Mouse (Mus musculus) R1 (cell line): ENCODE results near the gene Ppp1r2.

ENCODE experiments used
- DNase-seq: peaks from one replicate; pipeline ENCODE4 v3.0.0-alpha.2; 2018; ENCODE audit warnings: low read depth, low spot score

The Ppp1r2 gene

GRCm38 (mm10) chr16:31290751-31291365 lies 15.8 kb upstream of the Ppp1r2 start:
- DNase-seq, result peak; percentile 52

- no peak for DNase-seq
These were observed 15.2 kb upstream of the Ppp1r2 start for GRCm38 (mm10) chr16:31290281-31290680.

- DNase-seq, result no peak
These were observed 12.6 kb upstream of the Ppp1r2 start for GRCm38 (mm10) chr16:31287712-31288111.

GRCm38 (mm10) chr16:31286801-31287488 lies 11.9 kb upstream of the Ppp1r2 start:
- DNase-seq, result no peak

- DNase-seq, result no peak
These were observed 6.9 kb upstream of the Ppp1r2 start for GRCm38 (mm10) chr16:31281981-31282380.

GRCm38 (mm10) chr16:31280176-31280575 lies 5.1 kb upstream of the Ppp1r2 start:
- no peak for DNase-seq

GRCm38 (mm10) chr16:31278581-31278980 lies 3.5 kb upstream of the Ppp1r2 start:
- no peak for DNase-seq

GRCm38 (mm10) chr16:31278081-31278480 lies 3.0 kb upstream of the Ppp1r2 start:
- DNase-seq, result no peak

- no peak for DNase-seq
These were observed 1.9 kb upstream of the Ppp1r2 start for GRCm38 (mm10) chr16:31276962-31277361.

- no peak for DNase-seq
These were observed 1.5 kb upstream of the Ppp1r2 start for GRCm38 (mm10) chr16:31276539-31276938.

GRCm38 (mm10) chr16:31274084-31274483 lies 993 bp downstream of the Ppp1r2 start:
- no peak for DNase-seq

- DNase-seq, result no peak
These were observed 8.4 kb downstream of the Ppp1r2 start for GRCm38 (mm10) chr16:31266692-31267091.

- peak; percentile 78 for DNase-seq
These were observed 18.9 kb downstream of the Ppp1r2 start for GRCm38 (mm10) chr16:31256151-31256550.

GRCm38 (mm10) chr16:31255685-31256084 lies 19.4 kb downstream of the Ppp1r2 start:
- DNase-seq, result no peak

- no peak for DNase-seq
These were observed 25.7 kb downstream of the Ppp1r2 start for GRCm38 (mm10) chr16:31249401-31249800.

- DNase-seq, result no peak
These were observed 26.4 kb downstream of the Ppp1r2 start for GRCm38 (mm10) chr16:31248717-31249116.

- no peak for DNase-seq
These were observed 27.6 kb downstream of the Ppp1r2 start for GRCm38 (mm10) chr16:31247442-31247841.

- no peak for DNase-seq
These were observed 31.0 kb downstream of the Ppp1r2 start for GRCm38 (mm10) chr16:31244053-31244452.

- no peak for DNase-seq
These were observed 33.6 kb downstream of the Ppp1r2 start for GRCm38 (mm10) chr16:31241433-31241832.

GRCm38 (mm10) chr16:31240569-31240968 lies 34.5 kb downstream of the Ppp1r2 start:
- DNase-seq, result no peak

GRCm38 (mm10) chr16:31238281-31238680 lies 36.8 kb downstream of the Ppp1r2 start:
- no peak for DNase-seq

- DNase-seq, result peak; percentile 59
These were observed 39.4 kb downstream of the Ppp1r2 start for GRCm38 (mm10) chr16:31235457-31236310.
